Mouse (Mus musculus): ENCODE measurements around the gene Ube4b.

- TF ChIP-seq CTCF (IDR thresholded peaks at IDR 0.05; ENCODE audit: control insufficient read depth, insufficient read depth, low read length) (no peak), POLR2A (IDR thresholded peaks at IDR 0.05; ENCODE audit: borderline replicate concordance, control insufficient read depth, low read depth, low read length) (no peak)
Measured at GRCm38 (mm10) chr4:149302751-149303150, 123.8 kb downstream of the Ube4b start.
